ENCODE assay signal across 23 mouse cellular contexts in genomic region chr5:30590231-30590630, GRCm38 (mm10). TPM values are rescaled to one million over a fixed set of nuclear protein-coding genes. Genes with fewer than 3 reads are reported as not detected.
DNase-seq lines count a peak whose midpoint lies in the region; ATAC-seq and TF ChIP-seq lines count a peak whose summit lies in the region.
"Had no signal": no experiment of that assay in that cellular context is flagged by ENCODE, and none has a peak within 500 bp of the region (broad histone marks: within the 10 kb centered on the region; RNA-seq: fewer than 3 reads in every experiment).

No protein-coding gene starts in this region.

- H3K4me1 ChIP-seq in heart, embryonic 11.5 days (ENCODE audit: control insufficient read depth, insufficient read depth, low read length): peaks cover 55% of the 10 kb centered on the region
- peaks cover 71% of the 10 kb centered on the region for H3K4me1 ChIP-seq in hindbrain, embryonic 15.5 days (replicated peaks)
- H3K4me1 ChIP-seq in hindbrain, embryonic 12.5 days: peaks cover 19% of the 10 kb centered on the region
- H3K4me1 ChIP-seq in hindbrain, postnatal 0 days (ENCODE audit: insufficient read depth, low read length): peaks cover 43% of the 10 kb centered on the region
- peaks cover 45% of the 10 kb centered on the region for H3K4me1 ChIP-seq in intestine, embryonic 16.5 days (ENCODE audit: control insufficient read depth, insufficient read depth, low read length)

- WGBS in heart, embryonic 11.5 days (ENCODE audit: insufficient replicate concordance): 73% methylated on average over 5 of the region's 5 CpGs
- 77% methylated on average over 5 of the region's 5 CpGs for WGBS in hindbrain, embryonic 15.5 days
- WGBS in hindbrain, embryonic 12.5 days: 77% methylated on average over 5 of the region's 5 CpGs
- 78% methylated on average over 5 of the region's 5 CpGs for WGBS in hindbrain, postnatal 0 days
- 76% methylated on average over 5 of the region's 5 CpGs for WGBS in intestine, embryonic 16.5 days

- H3K4me2 ChIP-seq in heart, embryonic 11.5 days: peak overlapping the region; percentile 91; the same call in 1 of the 2 replicates
- H3K4me2 ChIP-seq in hindbrain, embryonic 15.5 days: peak overlapping the region; percentile 82
- no peak overlapping the region for H3K4me2 ChIP-seq in hindbrain, embryonic 12.5 days (replicated peaks)
- peak overlapping the region; percentile 82; the same call in 1 of the 2 replicates for H3K4me2 ChIP-seq in hindbrain, postnatal 0 days (ENCODE audit: low read depth, low read length)
- peak overlapping the region; percentile 82 for H3K4me2 ChIP-seq in intestine, embryonic 16.5 days (ENCODE audit: low read depth, low read length)
- H3K4me2 ChIP-seq: embryonic facial prominence, embryonic 12.5 days had no signal

- no peaks in the 10 kb centered on the region for H3K9me3 ChIP-seq in heart, embryonic 11.5 days (replicated peaks; ENCODE audit: control insufficient read depth, low read length)
- H3K9me3 ChIP-seq in hindbrain, embryonic 15.5 days: no peaks in the 10 kb centered on the region
- H3K9me3 ChIP-seq in hindbrain, embryonic 12.5 days (replicated peaks): no peaks in the 10 kb centered on the region
- H3K9me3 ChIP-seq in hindbrain, postnatal 0 days (ENCODE audit: low read length): no peaks in the 10 kb centered on the region
- H3K9me3 ChIP-seq in intestine, embryonic 16.5 days (ENCODE audit: control insufficient read depth, low read length): no peaks in the 10 kb centered on the region
- H3K9me3 ChIP-seq: embryonic facial prominence, embryonic 12.5 days; megakaryocyte, embryonic 14.5 days; neural tube, embryonic 13.5 days had no signal

- ATAC-seq in heart, embryonic 11.5 days (replicated peaks; ENCODE audit: insufficient number of reproducible peaks, low FRiP score, low TSS enrichment): no peak
- no peak for ATAC-seq in hindbrain, embryonic 15.5 days (ENCODE audit: low FRiP score, low read depth)
- no peak for ATAC-seq in hindbrain, embryonic 12.5 days (ENCODE audit: low FRiP score)
- ATAC-seq in hindbrain, postnatal 0 days: no peak
- ATAC-seq in intestine, embryonic 16.5 days: no peak
- ATAC-seq: CD4-positive, CD25-positive, alpha-beta regulatory T cell, adult 4 months; inflammation-experienced regulatory T-cells, adult 6 months had no signal

- H3K9ac ChIP-seq in heart, embryonic 11.5 days (ENCODE audit: low read depth, low read length): no peak overlapping the region
- no peak overlapping the region for H3K9ac ChIP-seq in hindbrain, embryonic 15.5 days
- no peak overlapping the region for H3K9ac ChIP-seq in hindbrain, embryonic 12.5 days
- no peak overlapping the region for H3K9ac ChIP-seq in hindbrain, postnatal 0 days (replicated peaks; ENCODE audit: low read length)
- no peak overlapping the region for H3K9ac ChIP-seq in intestine, embryonic 16.5 days (ENCODE audit: low read depth, low read length)
- H3K9ac ChIP-seq: embryonic facial prominence, embryonic 12.5 days; neural tube, embryonic 13.5 days had no signal

- H3K27me3 ChIP-seq in heart, embryonic 11.5 days (ENCODE audit: control insufficient read depth, insufficient read depth, low read length): peaks cover 28% of the 10 kb centered on the region
- peaks cover 7% of the 10 kb centered on the region; the same call in 1 of the 2 replicates for H3K27me3 ChIP-seq in hindbrain, embryonic 15.5 days
- H3K27me3 ChIP-seq in hindbrain, embryonic 12.5 days: peaks cover 50% of the 10 kb centered on the region
- H3K27me3 ChIP-seq in hindbrain, postnatal 0 days (ENCODE audit: insufficient read depth, low read length): no peaks in the 10 kb centered on the region
- H3K27me3 ChIP-seq in intestine, embryonic 16.5 days (replicated peaks; ENCODE audit: control insufficient read depth, insufficient read depth, low read length): peaks cover 21% of the 10 kb centered on the region

- no peak for DNase-seq in heart, adult 9 months (ENCODE audit: low spot score in 2 of 2)
- no peak for DNase-seq in hindbrain, postnatal 0 days (ENCODE audit: low spot score)
- no peak for DNase-seq in left cerebral cortex, adult 8-10 months (ENCODE audit: low spot score in 2 of 2)
- DNase-seq in adipocyte (ENCODE audit: low spot score): no peak
- DNase-seq: gastrocnemius, postnatal 10 days; kidney, postnatal 14 days; retina, postnatal 1 day; thymus, postnatal 25 days had no signal

- no peaks in the 10 kb centered on the region for H3K36me3 ChIP-seq in heart, embryonic 11.5 days (ENCODE audit: control insufficient read depth, insufficient read depth, low read length)
- no peaks in the 10 kb centered on the region for H3K36me3 ChIP-seq in hindbrain, embryonic 15.5 days
- no peaks in the 10 kb centered on the region for H3K36me3 ChIP-seq in hindbrain, embryonic 12.5 days
- no peaks in the 10 kb centered on the region for H3K36me3 ChIP-seq in hindbrain, postnatal 0 days (ENCODE audit: insufficient read depth, low read length)
- H3K36me3 ChIP-seq in intestine, embryonic 16.5 days (ENCODE audit: control insufficient read depth, insufficient read depth, low read length): no peaks in the 10 kb centered on the region
- H3K36me3 ChIP-seq: embryonic facial prominence, embryonic 12.5 days; neural tube, embryonic 13.5 days had no signal

- no peak for TF ChIP-seq CTCF in hindbrain, postnatal 0 days (IDR thresholded peaks at IDR 0.05; ENCODE audit: low read depth)

- no peak overlapping the region for H3K4me3 ChIP-seq in heart, embryonic 11.5 days (ENCODE audit: low read depth, low read length)
- 0 out of 2 replicates have a peak overlapping the region, but pooled peaks have one; percentile 1 for H3K4me3 ChIP-seq in hindbrain, embryonic 15.5 days
- H3K4me3 ChIP-seq in hindbrain, embryonic 12.5 days: no peak overlapping the region
- no peak overlapping the region for H3K4me3 ChIP-seq in hindbrain, postnatal 0 days (ENCODE audit: low read length)
- peak overlapping the region; percentile 62; the same call in 1 of the 2 replicates for H3K4me3 ChIP-seq in intestine, embryonic 16.5 days (ENCODE audit: low read length)
- H3K4me3 ChIP-seq: embryonic facial prominence, embryonic 12.5 days; megakaryocyte, embryonic 14.5 days had no signal

- H3K27ac ChIP-seq in heart, embryonic 11.5 days (ENCODE audit: low read depth, low read length): no peak overlapping the region
- H3K27ac ChIP-seq in hindbrain, embryonic 15.5 days (replicated peaks): no peak overlapping the region
- no peak overlapping the region for H3K27ac ChIP-seq in hindbrain, embryonic 12.5 days
- H3K27ac ChIP-seq in hindbrain, postnatal 0 days: no peak overlapping the region
- H3K27ac ChIP-seq in intestine, embryonic 16.5 days (ENCODE audit: low read length): no peak overlapping the region
- H3K27ac ChIP-seq: embryonic facial prominence, embryonic 12.5 days; neural tube, embryonic 13.5 days had no signal

RNA-seq across cellular contexts. Expression of gene Kcnk3, which starts 2.3 kb away (rescaled TPM):
- 36.8 and 37.8 TPM in 2 replicates for polyA plus RNA-seq in heart, embryonic 11.5 days (2014; fragmentation: Nextera tagmentation; extraction: Ambion mirVana)
- polyA plus RNA-seq in hindbrain, embryonic 15.5 days (2015; fragmentation: Nextera tagmentation; extraction: Ambion mirVana): 11.7 and 12.8 TPM in 2 replicates
- polyA plus RNA-seq in hindbrain, embryonic 12.5 days (2016; fragmentation: Nextera tagmentation; extraction: Ambion mirVana): 1.5 and 1.6 TPM in 2 replicates
- 23.2 and 30.3 TPM in 2 replicates for total RNA-seq in hindbrain, postnatal 0 days (2014; rRNA removed)
- polyA plus RNA-seq in hindbrain, postnatal 0 days (2015; fragmentation: Nextera tagmentation; extraction: Ambion mirVana): 11.5 and 12.7 TPM in 2 replicates
- 8.7 and 12.2 TPM in 2 replicates for polyA plus RNA-seq in intestine, embryonic 16.5 days (2015; fragmentation: Nextera tagmentation; extraction: Ambion mirVana)
- 10 to 100 TPM; 19.5 to 25.2 (median 21.7) TPM for total RNA-seq in left cerebral cortex, adult 8-10 months (2022)
- total RNA-seq: common myeloid progenitor, adult 5-6 weeks; MEL had no signal

RNA-seq across cellular contexts. Expression of gene Cib4, which starts 44.6 kb away (rescaled TPM):
- not detected in 2 replicates for polyA plus RNA-seq in heart, embryonic 11.5 days (2014; fragmentation: Nextera tagmentation; extraction: Ambion mirVana)
- not detected in 2 replicates for polyA plus RNA-seq in hindbrain, embryonic 15.5 days (2015; fragmentation: Nextera tagmentation; extraction: Ambion mirVana)
- polyA plus RNA-seq in hindbrain, embryonic 12.5 days (2016; fragmentation: Nextera tagmentation; extraction: Ambion mirVana): not detected in 2 replicates
- not detected in 2 replicates for total RNA-seq in hindbrain, postnatal 0 days (2014; rRNA removed)
- polyA plus RNA-seq in hindbrain, postnatal 0 days (2015; fragmentation: Nextera tagmentation; extraction: Ambion mirVana): not detected in 2 replicates
- not detected in 2 replicates for polyA plus RNA-seq in intestine, embryonic 16.5 days (2015; fragmentation: Nextera tagmentation; extraction: Ambion mirVana)
- not detected for total RNA-seq in left cerebral cortex, adult 8-10 months (2022)
- total RNA-seq: common myeloid progenitor, adult 5-6 weeks; gastrocnemius, postnatal 10 days; left cerebral cortex, postnatal 10 days; MEL; midbrain, postnatal 0 days had no signal
- polyA plus RNA-seq: CD4-positive, CD25-positive, alpha-beta regulatory T cell, adult 4 months; embryonic facial prominence, embryonic 12.5 days; inflammation-experienced regulatory T-cells, adult 6 months; liver, embryonic 16.5 days; midbrain, postnatal 0 days; neural tube, embryonic 13.5 days; stomach, embryonic 14.5 days had no signal

RNA-seq across cellular contexts. Expression of gene Slc35f6, which starts 57.5 kb away (rescaled TPM):
- 21.6 and 22.9 TPM in 2 replicates for polyA plus RNA-seq in heart, embryonic 11.5 days (2014; fragmentation: Nextera tagmentation; extraction: Ambion mirVana)
- polyA plus RNA-seq in hindbrain, embryonic 15.5 days (2015; fragmentation: Nextera tagmentation; extraction: Ambion mirVana): 35.1 TPM in 2 replicates
- 28.2 and 29.3 TPM in 2 replicates for polyA plus RNA-seq in hindbrain, embryonic 12.5 days (2016; fragmentation: Nextera tagmentation; extraction: Ambion mirVana)
- 70.6 and 95.8 TPM in 2 replicates for total RNA-seq in hindbrain, postnatal 0 days (2014; rRNA removed)
- polyA plus RNA-seq in hindbrain, postnatal 0 days (2015; fragmentation: Nextera tagmentation; extraction: Ambion mirVana): 29.6 and 31.3 TPM in 2 replicates
- 50.2 and 56.3 TPM in 2 replicates for polyA plus RNA-seq in intestine, embryonic 16.5 days (2015; fragmentation: Nextera tagmentation; extraction: Ambion mirVana)
- 10 to 100 TPM; 37.6 to 43.3 (median 39.8) TPM for total RNA-seq in left cerebral cortex, adult 8-10 months (2022)

Comparison
In these comparisons a context has a peak if more than half of its experiments do, and no peak if none do; other contexts are left out.
1. H3K4me3 ChIP-seq: peak in hindbrain, embryonic 15.5 days (single experiment) and intestine, embryonic 16.5 days (single experiment); none in heart, embryonic 11.5 days (single experiment), hindbrain, embryonic 12.5 days (single experiment) and hindbrain, postnatal 0 days (single experiment).